Mouse (Mus musculus) testis, adult 2 months (tissue): ENCODE results near the gene Hadhb. TPM values are rescaled to one million over a fixed set of nuclear protein-coding genes. Genes with fewer than 3 reads are reported as not detected.
A peak's percentile ranks its signal among the peaks of the same experiment; 100 is the strongest.
"Not testable (repeated sequence)": the region's sequence is repeated elsewhere in the genome, so short reads cannot be mapped to it uniquely, and the experiment has no call there.

ENCODE experiments used
- H3K27ac ChIP-seq: fragments of 200-500 bp; 2 replicates; pipeline ENCODE4 v1.5.1; 2012; ENCODE audit warnings: low read depth, low read length; ENCODE audit not compliant: control insufficient read depth, insufficient read depth
- H3K27me3 ChIP-seq: fragments of 200-500 bp; 2 replicates; pipeline ENCODE4 v1.6.1; 2012; ENCODE audit warnings: mild to moderate bottlenecking, low read length, moderate library complexity; ENCODE audit not compliant: control insufficient read depth, insufficient read depth
- H3K36me3 ChIP-seq: fragments of 200-500 bp; 2 replicates; pipeline ENCODE4 v1.6.1; 2012; ENCODE audit warnings: mild to moderate bottlenecking, low read length; ENCODE audit not compliant: control insufficient read depth, insufficient read depth
- H3K4me1 ChIP-seq: fragments of 200-500 bp; 2 replicates; pipeline ENCODE4 v1.6.1; 2012; ENCODE audit warnings: low read length; ENCODE audit not compliant: control insufficient read depth, insufficient read depth
- H3K4me3 ChIP-seq: fragments of 200-500 bp; 2 replicates; pipeline ENCODE4 v1.5.1; 2012; ENCODE audit warnings: low read depth, mild to moderate bottlenecking, low read length, moderate library complexity, mixed read lengths; ENCODE audit not compliant: control insufficient read depth
- CTCF ChIP-seq: fragments of 200-500 bp; IDR thresholded peaks from 2 replicates; pipeline ENCODE4 v1.5.1; 2012; ENCODE audit warnings: low read depth, mild to moderate bottlenecking, inconsistent platforms, low read length, moderate library complexity; ENCODE audit not compliant: control insufficient read depth, insufficient read depth, insufficient replicate concordance
- POLR2A ChIP-seq: fragments of 200-500 bp; IDR thresholded peaks from 2 replicates; pipeline ENCODE4 v1.6.1; 2012; ENCODE audit warnings: low read depth, mild to moderate bottlenecking, inconsistent platforms, low read length, moderate library complexity; ENCODE audit not compliant: control insufficient read depth
- polyA plus RNA-seq: library from polyadenylated mRNA; depleted of rRNA; stranded (reverse); fragments of >200 nt; gene quantifications from 2 replicates; pipeline ENCODE4 v1.2.3, GENCODE M21; 2012

The Hadhb gene
- polyA plus RNA-seq, 1 experiment = 60.1 TPM

DNA sequence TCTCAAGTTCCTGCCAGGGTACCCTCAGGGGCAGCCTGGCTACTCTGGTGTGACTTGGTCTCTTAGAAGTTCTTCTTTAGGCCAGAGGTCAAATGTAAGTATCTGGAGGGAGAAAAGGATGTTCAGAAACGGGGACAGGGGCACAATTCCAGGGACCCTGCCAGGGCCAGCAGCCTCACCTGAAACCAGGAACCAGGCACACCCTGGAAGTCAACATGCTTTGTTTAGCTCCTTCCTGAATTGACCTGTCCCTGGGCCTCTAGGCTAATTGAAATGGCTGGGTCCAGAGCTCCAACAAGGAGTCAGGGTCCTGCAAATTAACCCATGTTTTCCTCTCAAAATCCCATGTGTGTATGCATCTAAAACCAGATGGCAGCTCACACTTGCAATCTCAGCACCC, 49.4 kb downstream of the Hadhb start:
- no peak for TF ChIP-seq POLR2A
- TF ChIP-seq CTCF = no peak
- H3K4me1 ChIP-seq = no peaks in the 10 kb centered on the region
- no peaks in the 10 kb centered on the region for H3K27me3 ChIP-seq
- no peak overlapping the region for H3K4me3 ChIP-seq
- H3K36me3 ChIP-seq = no peaks in the 10 kb centered on the region
- no peak overlapping the region for H3K27ac ChIP-seq

DNA sequence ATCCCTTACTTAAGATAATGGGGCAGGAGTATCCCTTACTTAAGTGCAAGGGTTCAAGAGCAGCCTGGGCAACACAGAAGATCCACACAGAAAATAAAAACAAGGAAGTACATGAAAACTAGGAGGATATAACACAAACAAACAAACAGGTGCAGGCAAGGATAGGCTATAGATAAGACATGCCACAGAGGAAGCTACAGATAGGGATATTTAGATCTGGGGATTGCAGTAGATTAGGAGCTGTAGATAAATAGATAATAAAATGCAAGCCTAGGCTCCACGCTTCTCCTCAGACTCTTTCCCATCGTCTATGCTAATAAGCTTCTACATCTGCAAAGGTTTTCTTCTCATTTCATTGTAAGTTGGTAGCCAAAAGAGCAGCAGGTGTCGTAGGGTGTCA, 50.0 kb downstream of the Hadhb start:
- no peaks in the 10 kb centered on the region for H3K27me3 ChIP-seq
- H3K4me1 ChIP-seq = no peaks in the 10 kb centered on the region
- H3K27ac ChIP-seq = no peak overlapping the region
- no peaks in the 10 kb centered on the region for H3K36me3 ChIP-seq
- H3K4me3 ChIP-seq = peak overlapping the region; percentile 66
- TF ChIP-seq POLR2A (no peak), CTCF (no peak)

DNA sequence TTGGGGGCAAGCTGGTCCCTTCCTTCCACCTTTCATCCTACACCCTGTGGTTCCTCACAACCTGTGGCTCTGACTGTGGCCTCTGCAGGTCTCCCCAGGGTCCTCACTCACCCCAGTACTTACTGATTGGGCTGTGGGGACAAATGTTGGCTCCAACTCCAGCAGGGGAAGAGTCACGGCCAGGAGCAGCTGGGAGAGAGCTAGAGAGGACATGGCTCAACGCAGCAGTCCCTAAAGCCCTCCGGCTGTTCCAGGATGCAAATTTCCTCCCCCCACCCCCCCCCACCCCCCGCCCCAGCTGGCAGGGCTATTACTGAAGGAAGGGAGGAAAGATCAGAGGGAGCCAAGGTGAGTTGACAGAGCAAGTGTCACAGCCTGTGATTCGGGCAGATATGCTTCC, 50.4 kb downstream of the Hadhb start, which contains the start of gene Adgrf3:
Adgrf3 (minus strand) TSS at position 230 of the 400 bp plus-strand sequence.
- Histone ChIP-seq H3K4me3 (peak within 1 kb of the TSS; percentile 66), H3K36me3 (no peaks in the 10 kb centered on the region), H3K4me1 (no peaks in the 10 kb centered on the region), H3K27ac (no peak within 1 kb of the TSS), H3K27me3 (no peaks in the 10 kb centered on the region)
- TF ChIP-seq POLR2A = no peak
- no peak for TF ChIP-seq CTCF

DNA sequence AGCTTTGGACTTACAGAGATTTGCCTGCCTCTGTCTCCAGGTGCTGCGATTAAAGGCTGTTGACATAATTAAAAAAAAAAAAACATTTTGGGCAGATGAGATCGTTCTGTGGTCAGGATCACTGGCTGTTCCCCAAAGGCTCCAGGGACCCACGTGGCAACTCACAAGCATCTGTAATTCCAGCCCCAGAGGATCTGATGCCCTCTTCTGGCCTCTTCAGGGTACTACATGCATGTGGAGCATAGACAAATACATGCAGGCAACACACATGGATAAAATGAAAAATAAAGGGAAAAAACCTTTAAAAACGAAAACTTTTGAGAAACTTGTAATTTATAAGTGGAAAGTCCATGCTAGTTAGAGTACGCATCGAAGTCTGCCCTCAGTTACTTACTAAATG, 52.2 kb downstream of the Hadhb start:
- no peaks in the 10 kb centered on the region for H3K36me3 ChIP-seq
- TF ChIP-seq POLR2A (no peak), CTCF (peak; percentile 34; the same call in 1 of the 2 replicates)
- H3K4me3 ChIP-seq = no peak overlapping the region
- no peak overlapping the region for H3K27ac ChIP-seq
- H3K27me3 ChIP-seq = no peaks in the 10 kb centered on the region
- H3K4me1 ChIP-seq = no peaks in the 10 kb centered on the region

DNA sequence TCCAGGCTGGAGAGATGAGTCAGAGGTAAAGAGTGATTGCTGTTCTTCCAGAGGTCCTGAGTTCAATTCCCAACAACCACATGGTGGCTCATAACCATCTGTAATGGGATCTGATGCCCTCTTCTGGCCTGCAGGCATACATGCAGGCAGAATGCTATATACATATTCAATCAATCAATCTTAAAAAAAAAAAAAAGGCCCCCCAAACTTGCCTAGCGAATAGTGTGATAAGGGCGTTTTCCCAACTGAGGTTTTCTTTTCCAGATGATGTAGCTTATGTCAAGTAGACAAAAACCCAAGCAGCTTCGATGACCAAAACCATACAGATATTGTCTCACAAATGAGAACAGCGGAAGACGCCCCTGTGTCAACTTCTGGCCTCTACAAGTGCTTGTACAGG, 55.7 kb downstream of the Hadhb start:
- not testable (repeated sequence) for H3K36me3 ChIP-seq, H3K4me3 ChIP-seq, H3K4me1 ChIP-seq, H3K27ac ChIP-seq, H3K27me3 ChIP-seq

DNA sequence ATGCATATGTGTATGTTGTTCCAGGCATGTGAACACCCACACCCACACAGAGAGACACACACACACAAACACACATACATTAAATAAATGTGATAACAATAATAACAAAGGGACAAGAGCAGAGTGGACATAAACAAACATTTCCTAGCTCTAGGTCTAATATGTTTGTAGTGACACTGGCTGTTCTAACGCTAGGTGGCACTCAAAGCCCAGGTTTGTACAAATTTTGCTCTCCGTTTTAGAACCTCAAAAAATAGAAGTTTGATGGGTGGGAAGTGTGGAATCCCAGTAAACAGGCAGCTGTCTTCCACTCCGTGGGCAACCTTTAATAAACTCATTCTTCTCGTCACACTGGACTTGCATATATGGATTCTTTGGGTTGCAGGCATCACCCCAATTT, 59.8 kb downstream of the Hadhb start:
- H3K36me3 ChIP-seq = no peaks in the 10 kb centered on the region
- no peak; the same call in 1 of the 2 replicates for TF ChIP-seq CTCF
- TF ChIP-seq POLR2A = no peak
- H3K4me3 ChIP-seq = no peak overlapping the region
- H3K27ac ChIP-seq = no peak overlapping the region
- H3K27me3 ChIP-seq = no peaks in the 10 kb centered on the region
- H3K4me1 ChIP-seq = no peaks in the 10 kb centered on the region

DNA sequence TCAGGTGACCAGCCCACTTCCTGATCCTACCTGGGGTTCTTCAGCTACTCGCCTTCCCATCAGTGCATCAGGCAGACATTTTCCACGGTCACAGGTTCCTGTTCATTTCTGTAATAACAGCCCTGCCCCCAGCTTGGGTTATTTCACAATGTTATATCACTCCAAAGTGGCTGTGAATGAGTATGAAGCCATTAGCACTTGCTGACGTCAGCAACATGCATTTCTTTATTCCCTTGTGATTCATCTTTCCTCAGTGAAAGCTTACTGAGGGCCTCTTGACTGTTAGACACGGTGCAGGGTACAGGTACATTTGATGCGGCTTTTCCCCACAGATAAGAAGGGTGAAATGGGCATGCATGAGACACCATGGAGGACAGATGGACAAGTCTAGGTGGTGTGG, 60.9 kb downstream of the Hadhb start:
- Histone ChIP-seq H3K4me1 (no peaks in the 10 kb centered on the region), H3K36me3 (no peaks in the 10 kb centered on the region), H3K27me3 (no peaks in the 10 kb centered on the region), H3K4me3 (no peak overlapping the region), H3K27ac (no peak overlapping the region)
- TF ChIP-seq POLR2A (no peak), CTCF (no peak)

DNA sequence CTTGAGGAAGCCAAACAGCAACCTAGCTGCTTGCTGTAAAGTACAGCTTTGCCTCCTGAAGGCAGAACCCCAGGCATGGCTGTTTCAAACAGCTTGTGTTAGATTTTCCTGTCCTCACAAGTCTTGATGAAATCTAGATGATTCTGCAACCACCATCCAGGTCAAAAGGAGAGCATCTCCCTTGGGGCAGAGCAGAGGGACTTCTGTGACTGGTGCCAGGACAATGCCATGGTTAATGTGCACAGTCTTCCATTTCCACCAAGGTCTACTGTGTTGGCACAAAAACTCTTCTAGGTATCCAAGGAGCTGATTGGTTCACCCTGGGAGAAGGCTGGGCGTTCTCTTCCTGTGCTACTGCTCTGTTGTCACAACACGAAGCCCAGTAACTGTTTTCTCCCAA, 64.7 kb downstream of the Hadhb start:
- Histone ChIP-seq H3K27me3 (no peaks in the 10 kb centered on the region), H3K4me1 (no peaks in the 10 kb centered on the region), H3K4me3 (no peak overlapping the region), H3K36me3 (no peaks in the 10 kb centered on the region), H3K27ac (no peak overlapping the region)
- TF ChIP-seq POLR2A = no peak
- TF ChIP-seq CTCF = no peak
